Mouse (Mus musculus) erythroblast, adult 5-6 weeks (primary cell): Measurements from ENCODE around the gene Lasp1. TPM values are rescaled to one million over a fixed set of nuclear protein-coding genes. Genes with fewer than 3 reads are reported as not detected.
"Not testable (repeated sequence)": the region's sequence is repeated elsewhere in the genome, so short reads cannot be mapped to it uniquely, and the experiment has no call there.

Experiments
- ATAC-seq: replicated peaks from 2 replicates; pipeline ENCODE4 v1.8.0; 2016; ENCODE audit warnings: moderate number of reproducible peaks, mild to moderate bottlenecking, moderate TSS enrichment, inconsistent platforms; ENCODE audit not compliant: poor library complexity, low FRiP score, severe bottlenecking
- total RNA-seq, 2 experiments: library from RNA; stranded (forward) in 1 of 2; stranded (reverse) in 1 of 2; fragments of 150-400 nt in 1 of 2; fragments of 200-764, 138-1000 nt in 1 of 2; gene quantifications; 2 replicates each; pipeline versions ENCODE4 v1.2.3 to v1.2.4; 2015 to 2017; ENCODE audit warnings: low replicate concordance in 2 of 2

The Lasp1 gene
- total RNA-seq, 2 experiments from 2014 or later = 54.8 to 129 TPM

- ATAC-seq = no peak
Measured at GRCm38 (mm10) chr11:97851601-97852000, 52.8 kb downstream of the Lasp1 start.

- ATAC-seq = no peak
Measured at GRCm38 (mm10) chr11:97855473-97855872, 56.7 kb downstream of the Lasp1 start.

GRCm38 (mm10) chr11:97862148-97862547 lies 63.3 kb downstream of the Lasp1 start:
- no peak for ATAC-seq

- ATAC-seq = no peak
Measured at GRCm38 (mm10) chr11:97865421-97865820, 66.6 kb downstream of the Lasp1 start.

- no peak for ATAC-seq
Measured at GRCm38 (mm10) chr11:97866091-97866888, 67.5 kb downstream of the Lasp1 start.

- no peak for ATAC-seq
Measured at GRCm38 (mm10) chr11:97867591-97867990, 68.8 kb downstream of the Lasp1 start.

- not testable (repeated sequence) for ATAC-seq
Measured at GRCm38 (mm10) chr11:97872378-97872777, 73.6 kb downstream of the Lasp1 start.

- ATAC-seq = no peak
Measured at GRCm38 (mm10) chr11:97874396-97874795, 75.6 kb downstream of the Lasp1 start.

GRCm38 (mm10) chr11:97877341-97877740 lies 78.5 kb downstream of the Lasp1 start:
- ATAC-seq = no peak

- ATAC-seq = no peak
Measured at GRCm38 (mm10) chr11:97880362-97880761, 81.6 kb downstream of the Lasp1 start.

- peak; percentile 86 for ATAC-seq
Measured at GRCm38 (mm10) chr11:97883542-97883917, 84.7 kb downstream of the Lasp1 start.

- peak; percentile 98 for ATAC-seq
Measured at GRCm38 (mm10) chr11:97883918-97884600, 85.3 kb downstream of the Lasp1 start, which contains the start of gene Fbxo47. Fbxo47 (minus strand) TSS chr11:97884154.

GRCm38 (mm10) chr11:97884601-97885185 lies 85.9 kb downstream of the Lasp1 start:
- no peak for ATAC-seq

GRCm38 (mm10) chr11:97885296-97885915 lies 86.6 kb downstream of the Lasp1 start:
- ATAC-seq = no peak

Other genes with a start within 250 kb of the Lasp1 start
- not detected in 2 replicates for gene Srcin1, start 222.8 kb upstream of the Lasp1 start, total RNA-seq (2015; ENCODE audit: low replicate concordance)
- gene Srcin1, start 222.8 kb upstream of the Lasp1 start, total RNA-seq (2017; ENCODE audit: low replicate concordance) = not detected in 2 replicates
- 0.58 TPM in 1 of 2 replicates, not detected in the other for gene Epop, start 169.3 kb upstream of the Lasp1 start, total RNA-seq (2015; ENCODE audit: low replicate concordance)
- not detected in 2 replicates for gene Epop, start 169.3 kb upstream of the Lasp1 start, total RNA-seq (2017; ENCODE audit: low replicate concordance)
- gene Mllt6, start 135.6 kb upstream of the Lasp1 start, total RNA-seq (2015; ENCODE audit: low replicate concordance) = 1.2 and 1.9 TPM in 2 replicates
- 1.5 and 3.9 TPM in 2 replicates for gene Mllt6, start 135.6 kb upstream of the Lasp1 start, total RNA-seq (2017; ENCODE audit: low replicate concordance)
- 2.3 TPM in 1 of 2 replicates, not detected in the other for gene Cisd3, start 113.2 kb upstream of the Lasp1 start, total RNA-seq (2015; ENCODE audit: low replicate concordance)
- 1.7 TPM in 1 of 2 replicates, not detected in the other for gene Cisd3, start 113.2 kb upstream of the Lasp1 start, total RNA-seq (2017; ENCODE audit: low replicate concordance)
- gene Pcgf2, start 98.5 kb upstream of the Lasp1 start, total RNA-seq (2015; ENCODE audit: low replicate concordance) = 0.77 TPM in 1 of 2 replicates, not detected in the other
- gene Pcgf2, start 98.5 kb upstream of the Lasp1 start, total RNA-seq (2017; ENCODE audit: low replicate concordance) = not detected in 2 replicates
- 32.4 and 40.3 TPM in 2 replicates for gene Psmb3, start 95.6 kb upstream of the Lasp1 start, total RNA-seq (2015; ENCODE audit: low replicate concordance)
- gene Psmb3, start 95.6 kb upstream of the Lasp1 start, total RNA-seq (2017; ENCODE audit: low replicate concordance) = 37.0 and 48.2 TPM in 2 replicates
- 3.3 and 4.0 TPM in 2 replicates for gene Pip4k2b, start 54.3 kb upstream of the Lasp1 start, total RNA-seq (2015; ENCODE audit: low replicate concordance)
- 3.6 and 4.5 TPM in 2 replicates for gene Pip4k2b, start 54.3 kb upstream of the Lasp1 start, total RNA-seq (2017; ENCODE audit: low replicate concordance)
- 7.1 and 15.4 TPM in 2 replicates for gene Cwc25, start 32.4 kb upstream of the Lasp1 start, total RNA-seq (2015; ENCODE audit: low replicate concordance)
- gene Cwc25, start 32.4 kb upstream of the Lasp1 start, total RNA-seq (2017; ENCODE audit: low replicate concordance) = 8.9 and 12.3 TPM in 2 replicates
- gene 1700001P01Rik, start 23.1 kb upstream of the Lasp1 start, total RNA-seq (2015; ENCODE audit: low replicate concordance) = not detected in 2 replicates
- not detected in 2 replicates for gene 1700001P01Rik, start 23.1 kb upstream of the Lasp1 start, total RNA-seq (2017; ENCODE audit: low replicate concordance)
- gene Rpl23, start 16.6 kb upstream of the Lasp1 start, total RNA-seq (2015; ENCODE audit: low replicate concordance) = 241 and 306 TPM in 2 replicates
- 280 and 382 TPM in 2 replicates for gene Rpl23, start 16.6 kb upstream of the Lasp1 start, total RNA-seq (2017; ENCODE audit: low replicate concordance)
- gene B230217C12Rik, start 41.8 kb downstream of the Lasp1 start, total RNA-seq (2015; ENCODE audit: low replicate concordance) = 2.1 TPM in 1 of 2 replicates, not detected in the other
- not detected in 2 replicates for gene B230217C12Rik, start 41.8 kb downstream of the Lasp1 start, total RNA-seq (2017; ENCODE audit: low replicate concordance)
- not detected in 2 replicates for gene Fbxo47, start 85.2 kb downstream of the Lasp1 start, total RNA-seq (2015; ENCODE audit: low replicate concordance)
- 0.84 and 0.85 TPM in 2 replicates for gene Fbxo47, start 85.2 kb downstream of the Lasp1 start, total RNA-seq (2017; ENCODE audit: low replicate concordance)
- gene Plxdc1, start 187.4 kb downstream of the Lasp1 start, total RNA-seq (2015; ENCODE audit: low replicate concordance) = 2.1 TPM in 1 of 2 replicates, not detected in the other
- gene Plxdc1, start 187.4 kb downstream of the Lasp1 start, total RNA-seq (2017; ENCODE audit: low replicate concordance) = 1.0 and 1.8 TPM in 2 replicates
- 0.96 and 5.9 TPM in 2 replicates for gene Arl5c, start 197.2 kb downstream of the Lasp1 start, total RNA-seq (2015; ENCODE audit: low replicate concordance)
- gene Arl5c, start 197.2 kb downstream of the Lasp1 start, total RNA-seq (2017; ENCODE audit: low replicate concordance) = 1.5 and 2.6 TPM in 2 replicates
- not detected in 2 replicates for gene Cacnb1, start 224.0 kb downstream of the Lasp1 start, total RNA-seq (2015; ENCODE audit: low replicate concordance)
- 0.34 TPM in 1 of 2 replicates, not detected in the other for gene Cacnb1, start 224.0 kb downstream of the Lasp1 start, total RNA-seq (2017; ENCODE audit: low replicate concordance)
- 701 and 899 TPM in 2 replicates for gene Rpl19, start 227.7 kb downstream of the Lasp1 start, total RNA-seq (2015; ENCODE audit: low replicate concordance)
- gene Rpl19, start 227.7 kb downstream of the Lasp1 start, total RNA-seq (2017; ENCODE audit: low replicate concordance) = 332 and 357 TPM in 2 replicates